Mouse (Mus musculus) midbrain, embryonic 10.5 days (tissue): Measurements from ENCODE around the gene Mdp1. TPM values are rescaled to one million over a fixed set of nuclear protein-coding genes. Genes with fewer than 3 reads are reported as not detected.
A peak's percentile ranks its signal among the peaks of the same experiment; 100 is the strongest.

Source experiments
- DNase-seq: peaks from one replicate; pipeline ENCODE4 v3.0.0-alpha.2; 2017; ENCODE audit warnings: low spot score
- H3K27ac ChIP-seq: fragments of 300-500 bp; sonication (generic); replicated peaks from 2 replicates; pipeline ENCODE4 v1.5.1; 2016; ENCODE audit warnings: mild to moderate bottlenecking
- H3K27me3 ChIP-seq: fragments of 300-500 bp; sonication (generic); 2 replicates; pipeline ENCODE4 v1.6.1; 2016; ENCODE audit warnings: low read depth, mild to moderate bottlenecking; ENCODE audit not compliant: poor library complexity, severe bottlenecking
- H3K36me3 ChIP-seq: fragments of 300-500 bp; sonication (generic); 2 replicates; pipeline ENCODE4 v1.6.1; 2016; ENCODE audit warnings: mild to moderate bottlenecking, moderate library complexity
- H3K4me1 ChIP-seq: fragments of 300-500 bp; sonication (generic); 2 replicates; pipeline ENCODE4 v1.6.1; 2016
- H3K4me3 ChIP-seq: fragments of 300-500 bp; sonication (generic); 2 replicates; pipeline ENCODE4 v1.5.1; 2016; ENCODE audit warnings: mild to moderate bottlenecking, moderate library complexity
- H3K9me3 ChIP-seq: fragments of 300-500 bp; sonication (generic); replicated peaks from 2 replicates; pipeline ENCODE4 v1.6.1; 2016; ENCODE audit warnings: mild to moderate bottlenecking
- WGBS: fragments of 180-500 bp; shearing (Covaris S2); methylation state at CpG from one replicate; pipeline ENCODE4 v1.1.7; 2016; 5-methylcytosine and 5-hydroxymethylcytosine counted together
- polyA plus RNA-seq: library from polyadenylated mRNA; unstranded; fragments of >200 nt; fragmentation: Nextera tagmentation; extraction: Ambion mirVana; gene quantifications from 2 replicates; pipeline ENCODE4 v1.2.1, GENCODE M21; 2016

Mdp1 gene
- 65.3 and 72.9 TPM in 2 replicates for polyA plus RNA-seq

DNA sequence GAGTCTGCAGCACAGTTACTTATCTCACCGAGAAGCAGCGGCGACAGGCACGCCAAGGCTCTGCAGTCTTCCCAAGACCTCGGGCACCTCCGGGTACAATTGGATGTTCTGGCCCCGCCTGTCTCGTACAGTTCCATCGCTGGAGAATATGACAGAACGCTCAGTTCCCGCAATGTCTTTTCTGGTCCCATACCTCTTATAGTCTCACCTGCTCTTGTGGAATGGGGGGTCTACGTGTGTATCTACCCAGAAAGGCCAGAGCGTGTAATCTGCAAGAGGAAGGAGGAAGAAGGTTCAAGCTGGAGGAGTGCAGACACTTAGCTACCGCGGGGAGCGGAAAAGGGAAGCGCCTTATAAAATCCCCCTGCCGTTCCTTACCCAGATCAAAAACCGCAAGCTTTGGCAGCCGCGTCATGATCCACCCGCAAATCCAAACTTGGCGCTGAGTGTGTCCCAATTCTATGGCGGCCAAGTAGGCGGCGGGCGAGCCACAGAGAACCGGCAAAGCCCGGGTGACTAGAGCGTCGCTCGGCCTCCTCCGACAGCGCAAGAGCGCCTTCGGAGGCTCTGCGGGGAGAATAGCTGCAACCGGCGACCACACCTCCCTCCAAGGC, at the start of gene Mdp1:
Mdp1 (minus strand) TSS at position 549 of the 614 bp plus-strand sequence.
- H3K4me3 ChIP-seq: peak within 1 kb of the TSS; percentile 80
- no peaks in the 10 kb centered on the region for H3K9me3 ChIP-seq
- peaks cover 50% of the 10 kb centered on the region for H3K36me3 ChIP-seq
- H3K27ac ChIP-seq: peak within 1 kb of the TSS; percentile 89
- peak; percentile 80 for DNase-seq
- peaks cover 16% of the 10 kb centered on the region for H3K4me1 ChIP-seq
- H3K27me3 ChIP-seq: no peaks in the 10 kb centered on the region
- under 1% methylated on average over 39 of the region's 39 CpGs for WGBS

GRCm38 (mm10) chr14:55709509-55709908, 49.2 kb upstream of the Mdp1 start:
- Histone ChIP-seq H3K9me3 (no peaks in the 10 kb centered on the region), H3K27ac (no peak overlapping the region), H3K27me3 (peaks cover 28% of the 10 kb centered on the region), H3K36me3 (no peaks in the 10 kb centered on the region), H3K4me1 (peaks cover 11% of the 10 kb centered on the region), H3K4me3 (no peak overlapping the region)
- DNase-seq: no peak
- 84% methylated on average over 4 of the region's 4 CpGs for WGBS

GRCm38 (mm10) chr14:55707397-55707796, 47.1 kb upstream of the Mdp1 start:
- no peaks in the 10 kb centered on the region for H3K36me3 ChIP-seq
- peaks cover 12% of the 10 kb centered on the region for H3K27me3 ChIP-seq
- H3K9me3 ChIP-seq: no peaks in the 10 kb centered on the region
- DNase-seq: no peak
- no peak overlapping the region for H3K27ac ChIP-seq
- H3K4me1 ChIP-seq: no peaks in the 10 kb centered on the region
- 77% methylated on average over 5 of the region's 5 CpGs for WGBS
- no peak overlapping the region for H3K4me3 ChIP-seq

DNA sequence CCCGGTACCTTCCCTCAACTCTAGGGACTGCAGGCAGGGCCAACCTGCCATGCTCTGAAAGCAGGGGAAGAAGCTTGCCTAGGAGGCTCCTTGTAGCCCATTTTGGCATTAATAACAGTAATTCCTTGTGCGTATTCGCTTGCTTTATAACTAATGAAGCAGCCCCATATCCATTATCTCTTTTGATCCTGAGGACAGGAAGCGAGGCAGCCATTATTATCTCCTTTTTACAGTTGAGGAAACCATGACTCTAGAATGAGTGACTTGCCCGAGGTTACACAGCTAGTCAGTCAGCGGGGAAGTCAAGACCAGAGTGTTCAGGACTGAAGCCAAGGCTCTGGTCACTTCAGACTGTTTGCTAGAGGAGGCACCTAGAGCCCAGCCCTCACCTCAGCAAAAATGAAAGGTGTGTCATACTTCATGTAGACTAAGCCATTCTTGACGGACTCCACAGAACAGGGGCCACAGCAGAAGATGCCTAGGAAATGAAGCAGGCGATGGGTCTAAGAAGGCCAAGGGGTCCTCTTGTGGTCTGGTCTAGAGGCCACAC, 45.8 kb upstream of the Mdp1 start:
- WGBS: 92% methylated on average over 8 of the region's 8 CpGs
- no peak overlapping the region for H3K27ac ChIP-seq
- DNase-seq: no peak

GRCm38 (mm10) chr14:55702761-55703160, 42.5 kb upstream of the Mdp1 start:
- Histone ChIP-seq H3K36me3 (no peaks in the 10 kb centered on the region), H3K4me1 (no peaks in the 10 kb centered on the region), H3K4me3 (no peak overlapping the region), H3K27me3 (no peaks in the 10 kb centered on the region), H3K9me3 (no peaks in the 10 kb centered on the region), H3K27ac (no peak overlapping the region)
- 77% methylated on average over 6 of the region's 6 CpGs for WGBS
- no peak for DNase-seq

More for the DNA sequence above, 45.8 kb upstream of the Mdp1 start:
- no peaks in the 10 kb centered on the region for H3K27me3 ChIP-seq
- no peaks in the 10 kb centered on the region for H3K4me1 ChIP-seq
- no peaks in the 10 kb centered on the region for H3K36me3 ChIP-seq
- no peak overlapping the region for H3K4me3 ChIP-seq
- H3K9me3 ChIP-seq: no peaks in the 10 kb centered on the region

DNA sequence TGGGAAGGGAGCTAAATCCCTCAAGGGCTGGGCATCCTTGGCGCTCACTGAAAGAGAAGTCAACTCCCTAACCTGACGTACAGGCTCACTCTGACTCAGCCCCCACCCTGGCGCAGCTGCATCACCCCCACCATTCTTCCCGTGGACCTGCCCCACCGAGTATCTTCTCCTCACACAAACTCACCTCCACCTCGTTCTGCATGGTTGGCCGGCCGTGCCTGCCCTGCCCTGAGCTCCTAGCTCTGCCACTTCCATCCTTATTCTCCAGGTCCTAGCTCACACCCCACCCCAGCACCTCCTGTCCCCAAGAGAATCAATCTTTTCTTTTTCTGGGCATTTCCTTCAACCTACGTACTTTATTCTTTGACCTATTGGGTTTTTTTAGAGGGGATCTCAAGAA, 40.8 kb upstream of the Mdp1 start:
- no peak overlapping the region for H3K27ac ChIP-seq
- no peaks in the 10 kb centered on the region for H3K9me3 ChIP-seq
- DNase-seq: no peak
- H3K36me3 ChIP-seq: no peaks in the 10 kb centered on the region
- no peaks in the 10 kb centered on the region for H3K4me1 ChIP-seq
- WGBS: 59% methylated on average over 9 of the region's 9 CpGs
- H3K4me3 ChIP-seq: no peak overlapping the region
- no peaks in the 10 kb centered on the region for H3K27me3 ChIP-seq

- Histone ChIP-seq H3K27ac (no peak overlapping the region), H3K9me3 (no peaks in the 10 kb centered on the region), H3K4me1 (no peaks in the 10 kb centered on the region), H3K27me3 (no peaks in the 10 kb centered on the region), H3K36me3 (no peaks in the 10 kb centered on the region), H3K4me3 (no peak overlapping the region)
- WGBS: 89% methylated on average over 4 of the region's 4 CpGs
- DNase-seq: no peak
Measured at GRCm38 (mm10) chr14:55697226-55697625, 36.9 kb upstream of the Mdp1 start.

- no peaks in the 10 kb centered on the region for H3K9me3 ChIP-seq
- no peaks in the 10 kb centered on the region for H3K36me3 ChIP-seq
- no peaks in the 10 kb centered on the region for H3K27me3 ChIP-seq
- no peak for DNase-seq
- no peaks in the 10 kb centered on the region for H3K4me1 ChIP-seq
- no peak overlapping the region for H3K4me3 ChIP-seq
- no peak overlapping the region for H3K27ac ChIP-seq
- WGBS: 86% methylated on average over 10 of the region's 10 CpGs
Measured at GRCm38 (mm10) chr14:55689433-55689832, 29.1 kb upstream of the Mdp1 start.

- H3K36me3 ChIP-seq: peaks cover 34% of the 10 kb centered on the region
- peaks cover 16% of the 10 kb centered on the region for H3K4me1 ChIP-seq
- peak overlapping the region; percentile 91 for H3K4me3 ChIP-seq
- H3K27me3 ChIP-seq: no peaks in the 10 kb centered on the region
- WGBS: 15% methylated on average over 3 of the region's 3 CpGs
- no peaks in the 10 kb centered on the region for H3K9me3 ChIP-seq
- no peak for DNase-seq
- peak overlapping the region; percentile 93 for H3K27ac ChIP-seq
Measured at GRCm38 (mm10) chr14:55682118-55682493, 21.8 kb upstream of the Mdp1 start.

- Histone ChIP-seq H3K4me3 (peak within 1 kb of the TSS; percentile 91), H3K4me1 (peaks cover 16% of the 10 kb centered on the region), H3K36me3 (peaks cover 41% of the 10 kb centered on the region), H3K9me3 (no peaks in the 10 kb centered on the region), H3K27ac (peak within 1 kb of the TSS; percentile 93), H3K27me3 (no peaks in the 10 kb centered on the region)
- under 1% methylated on average over 66 of the region's 66 CpGs for WGBS
- peak; percentile 94 for DNase-seq
Measured at GRCm38 (mm10) chr14:55681160-55682117, 21.1 kb upstream of the Mdp1 start, which contains the start of gene Tinf2. Gene Tinf2, minus strand, starts transcription at chr14:55681820.

- no peaks in the 10 kb centered on the region for H3K27me3 ChIP-seq
- DNase-seq: no peak
- peaks cover 24% of the 10 kb centered on the region for H3K4me1 ChIP-seq
- H3K4me3 ChIP-seq: no peak overlapping the region
- peaks cover 56% of the 10 kb centered on the region for H3K36me3 ChIP-seq
- WGBS: 84% methylated on average over 4 of the region's 4 CpGs
- H3K9me3 ChIP-seq: no peaks in the 10 kb centered on the region
- no peak overlapping the region for H3K27ac ChIP-seq
Measured at GRCm38 (mm10) chr14:55677615-55678014, 17.3 kb upstream of the Mdp1 start.

DNA sequence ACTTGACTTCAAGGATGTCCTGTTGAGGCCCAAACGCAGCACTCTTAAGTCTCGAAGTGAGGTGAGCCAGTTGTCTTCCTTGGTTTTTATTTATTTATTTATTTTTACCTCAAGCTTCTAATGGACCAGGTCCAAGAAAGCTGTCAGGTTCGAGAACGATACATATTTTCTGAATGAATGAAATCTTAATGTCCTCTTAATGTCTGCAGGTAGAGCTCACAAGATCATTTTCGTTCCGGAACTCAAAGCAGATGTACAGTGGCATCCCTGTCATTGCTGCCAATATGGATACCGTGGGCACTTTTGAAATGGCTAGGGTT, 12.4 kb upstream of the Mdp1 start:
- WGBS: 82% methylated on average over 7 of the region's 7 CpGs
- Histone ChIP-seq H3K9me3 (no peaks in the 10 kb centered on the region), H3K27me3 (no peaks in the 10 kb centered on the region), H3K4me1 (peaks cover 28% of the 10 kb centered on the region), H3K27ac (peak overlapping the region; percentile 96), H3K4me3 (peak overlapping the region; percentile 82), H3K36me3 (peaks cover 45% of the 10 kb centered on the region)
- no peak for DNase-seq
